Mouse (Mus musculus) bone marrow macrophage, adult 2 months (primary cell): ENCODE results near the gene Tchp.

Source experiments
- CTCF ChIP-seq: IDR thresholded peaks from 2 replicates; pipeline ENCODE4 v1.5.1; 2012; ENCODE audit warnings: low read depth, mild to moderate bottlenecking, low read length, moderate library complexity
- POLR2A ChIP-seq: IDR thresholded peaks from 2 replicates; pipeline ENCODE4 v1.6.1; 2012; ENCODE audit warnings: mild to moderate bottlenecking, low read depth, low read length, borderline replicate concordance

DNA sequence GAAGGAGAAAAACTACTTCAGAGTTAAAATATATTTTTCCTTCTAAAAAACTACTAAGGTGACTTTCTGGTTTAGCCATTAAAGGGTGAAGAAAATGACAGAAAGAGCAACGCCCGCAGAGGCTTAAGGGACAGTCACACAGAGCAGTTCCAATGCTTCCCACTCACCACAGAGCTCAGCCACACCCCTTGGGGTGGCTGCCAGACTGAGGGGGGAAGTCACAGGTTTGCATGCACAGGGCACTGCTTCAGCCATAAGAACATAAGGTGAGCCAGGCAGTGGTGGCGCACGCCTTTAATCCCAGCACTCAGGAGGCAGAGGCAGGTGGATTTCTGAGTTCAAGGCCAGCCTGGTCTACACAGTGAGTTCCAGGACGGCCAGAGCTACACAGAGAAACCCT, 38.0 kb downstream of the Tchp start:
- no peak for TF ChIP-seq CTCF
- no peak for TF ChIP-seq POLR2A
